Mouse (Mus musculus): ENCODE data around the gene Gm20388.

GRCm38 (mm10) chr8:120314932-120315331, 404.3 kb downstream of the Gm20388 start:
- no peak for TF ChIP-seq POLR2A (IDR thresholded peaks at IDR 0.05; ENCODE audit: extremely low read depth, insufficient read depth, low read length)
- no peak for TF ChIP-seq CTCF (IDR thresholded peaks at IDR 0.05; ENCODE audit: extremely low read depth, insufficient read depth, low read length)

All from cortical plate, adult 2 months (tissue).